Mouse (Mus musculus): ENCODE measurements around the gene Xylt1. TPM values are rescaled to one million over a fixed set of nuclear protein-coding genes. Genes with fewer than 3 reads are reported as not detected.

Xylt1 gene
- total and polyA plus RNA-seq, 3 experiments: 9.0 to 13.3 TPM; not detected in 1

GRCm38 (mm10) chr7:117700066-117700465 is 319.3 kb downstream of the Xylt1 start:
- H3K4me1 ChIP-seq (ENCODE audit: control insufficient read depth in 1 of 2, insufficient read depth in 2 of 2, low read length in 2 of 2): no peaks in the 10 kb centered on the region
- no peaks in the 10 kb centered on the region for H3K36me3 ChIP-seq (ENCODE audit: control insufficient read depth in 1 of 2, insufficient read depth in 2 of 2, low read length in 2 of 2)
- no peaks in the 10 kb centered on the region for H3K27me3 ChIP-seq (ENCODE audit: control insufficient read depth in 1 of 2, insufficient read depth in 2 of 2, low read length in 2 of 2)
- H3K9ac ChIP-seq (ENCODE audit: control insufficient read depth, low read depth, low read length, poor library complexity, severe bottlenecking): no peak overlapping the region
- H3K79me2 ChIP-seq (ENCODE audit: control insufficient read depth, insufficient read depth, low read length, poor library complexity): no peaks in the 10 kb centered on the region
- no peak for TF ChIP-seq MAFK (IDR thresholded peaks at IDR 0.05; ENCODE audit: borderline replicate concordance, low read depth, low read length)
- TF ChIP-seq JUND (IDR thresholded peaks at IDR 0.05; ENCODE audit: low read depth, low read length): no peak
- no peak for TF ChIP-seq ETS1 (IDR thresholded peaks at IDR 0.05; ENCODE audit: low read depth, low read length)
- no peak for TF ChIP-seq CHD2 (IDR thresholded peaks at IDR 0.05; ENCODE audit: low read length)
- no peak for TF ChIP-seq ZKSCAN1 (IDR thresholded peaks at IDR 0.05; ENCODE audit: low read depth, low read length)
- no peak for TF ChIP-seq NRF1 (IDR thresholded peaks at IDR 0.05; ENCODE audit: insufficient read depth, low read depth, low read length, poor library complexity, severe bottlenecking)
- no peak for TF ChIP-seq TBP (IDR thresholded peaks at IDR 0.05; ENCODE audit: low read depth, low read length)
- TF ChIP-seq SMC3 (IDR thresholded peaks at IDR 0.05; ENCODE audit: low read depth, low read length): no peak
- no peak for TF ChIP-seq MAX (IDR thresholded peaks at IDR 0.05; ENCODE audit: low read length)
- no peak for TF ChIP-seq MYC (IDR thresholded peaks at IDR 0.05; ENCODE audit: low read depth, low read length)
- no peak for TF ChIP-seq POLR2A (IDR thresholded peaks at IDR 0.05; ENCODE audit: control insufficient read depth in 1 of 2, insufficient read depth in 1 of 2, low read depth in 1 of 2, low read length in 2 of 2, poor library complexity in 1 of 2)
- no peak for TF ChIP-seq ELF1 (IDR thresholded peaks at IDR 0.05; ENCODE audit: low read depth, low read length)
- no peak for TF ChIP-seq KAT2A (conservative IDR thresholded peaks at IDR 0.05; ENCODE audit: low read depth, low read length)
- no peak for TF ChIP-seq TAL1 (IDR thresholded peaks at IDR 0.05; ENCODE audit: low read length)
- no peak for TF ChIP-seq UBTF (IDR thresholded peaks at IDR 0.05; ENCODE audit: borderline replicate concordance, insufficient read depth, low read depth, low read length)
- TF ChIP-seq E2F4 (IDR thresholded peaks at IDR 0.05; ENCODE audit: borderline replicate concordance, low read depth, low read length): no peak
- no peak for DNase-seq (ENCODE audit: low read depth, low spot score)
- no peaks in the 10 kb centered on the region for H3K9me3 ChIP-seq (replicated peaks; ENCODE audit: insufficient read depth, low read length)
- no peak overlapping the region for H3K4me3 ChIP-seq (ENCODE audit: control insufficient read depth in 1 of 2, insufficient read depth in 1 of 2, low read depth in 2 of 2, low read length in 2 of 2)
- no peak overlapping the region for H3K27ac ChIP-seq (ENCODE audit: control insufficient read depth, low read depth, low read length)

GRCm38 (mm10) chr7:117709901-117710607 is 329.3 kb downstream of the Xylt1 start:
- no peak overlapping the region for H3K9ac ChIP-seq (ENCODE audit: control insufficient read depth, low read depth, low read length, poor library complexity, severe bottlenecking)
- H3K79me2 ChIP-seq (ENCODE audit: control insufficient read depth, insufficient read depth, low read length, poor library complexity): no peaks in the 10 kb centered on the region
- no peaks in the 10 kb centered on the region for H3K27me3 ChIP-seq (ENCODE audit: control insufficient read depth in 1 of 2, insufficient read depth in 2 of 2, low read length in 2 of 2)
- no peak overlapping the region for H3K27ac ChIP-seq (ENCODE audit: control insufficient read depth, low read depth, low read length)
- no peak overlapping the region for H3K4me3 ChIP-seq (ENCODE audit: control insufficient read depth in 1 of 2, insufficient read depth in 1 of 2, low read depth in 2 of 2, low read length in 2 of 2)
- H3K36me3 ChIP-seq (ENCODE audit: control insufficient read depth in 1 of 2, insufficient read depth in 2 of 2, low read length in 2 of 2): no peaks in the 10 kb centered on the region
- DNase-seq (ENCODE audit: low read depth, low spot score): peak; percentile 5
- TF ChIP-seq SMC3 (IDR thresholded peaks at IDR 0.05; ENCODE audit: low read depth, low read length) (peak; percentile 26), CTCF (IDR thresholded peaks at IDR 0.05 in 2 of 3, conservative IDR thresholded peaks at IDR 0.05 in 1 of 3; ENCODE audit: control insufficient read depth in 1 of 3, insufficient read depth in 1 of 3, low read depth in 2 of 3, low read length in 3 of 3, poor library complexity in 1 of 3, severe bottlenecking in 1 of 3) (peak in 1 of 3 experiments; percentile 10; a peak in 2 of 6 replicates), ZKSCAN1 (IDR thresholded peaks at IDR 0.05; ENCODE audit: low read depth, low read length) (no peak)
- H3K9me3 ChIP-seq (replicated peaks; ENCODE audit: insufficient read depth, low read length): no peaks in the 10 kb centered on the region
- H3K4me1 ChIP-seq (ENCODE audit: control insufficient read depth in 1 of 2, insufficient read depth in 2 of 2, low read length in 2 of 2): no peaks in the 10 kb centered on the region

Data from MEL (cell line).